Mouse (Mus musculus): ENCODE results near the gene Cebpg. TPM values are rescaled to one million over a fixed set of nuclear protein-coding genes. Genes with fewer than 3 reads are reported as not detected.

Gene Cebpg
- polyA plus RNA-seq, 1 experiment from 2014 or later = 24.2 TPM

GRCm38 (mm10) chr7:35021365-35021764 lies 35.0 kb downstream of the Cebpg start:
- ATAC-seq = no peak
- 81% methylated on average over 10 of the region's 10 CpGs for WGBS
- H3K4me3 ChIP-seq (ENCODE audit: low read depth, low read length) = no peak overlapping the region
- no peaks in the 10 kb centered on the region for H3K27me3 ChIP-seq (ENCODE audit: control insufficient read depth, insufficient read depth, low read depth, low read length)
- H3K9ac ChIP-seq (ENCODE audit: low read depth, low read length) = no peak overlapping the region
- H3K4me2 ChIP-seq (ENCODE audit: low read length) = no peak overlapping the region
- no peaks in the 10 kb centered on the region for H3K36me3 ChIP-seq (ENCODE audit: control insufficient read depth, insufficient read depth, low read length)
- H3K27ac ChIP-seq (ENCODE audit: low read length) = 0 out of 2 replicates have a peak overlapping the region, but pooled peaks have one; percentile 11
- no peaks in the 10 kb centered on the region; the same call in 1 of the 2 replicates for H3K4me1 ChIP-seq (ENCODE audit: control insufficient read depth, insufficient read depth, low read length)
- no peaks in the 10 kb centered on the region for H3K9me3 ChIP-seq (replicated peaks; ENCODE audit: control insufficient read depth, low read length, poor library complexity, severe bottlenecking)

- Histone ChIP-seq H3K4me3 (ENCODE audit: low read depth, low read length) (no peak overlapping the region), H3K27me3 (ENCODE audit: control insufficient read depth, insufficient read depth, low read depth, low read length) (no peaks in the 10 kb centered on the region), H3K36me3 (ENCODE audit: control insufficient read depth, insufficient read depth, low read length) (no peaks in the 10 kb centered on the region), H3K4me2 (ENCODE audit: low read length) (no peak overlapping the region), H3K9me3 (replicated peaks; ENCODE audit: control insufficient read depth, low read length, poor library complexity, severe bottlenecking) (no peaks in the 10 kb centered on the region), H3K27ac (ENCODE audit: low read length) (no peak overlapping the region), H3K9ac (ENCODE audit: low read depth, low read length) (no peak overlapping the region), H3K4me1 (ENCODE audit: control insufficient read depth, insufficient read depth, low read length) (peaks cover 5% of the 10 kb centered on the region; the same call in 1 of the 2 replicates)
- no peak for ATAC-seq
- 78% methylated on average over 2 of the region's 2 CpGs for WGBS
Observed at GRCm38 (mm10) chr7:35015252-35015651, 41.1 kb downstream of the Cebpg start.

GRCm38 (mm10) chr7:35013228-35013627 lies 43.1 kb downstream of the Cebpg start:
- ATAC-seq = no peak
- Histone ChIP-seq H3K27ac (ENCODE audit: low read length) (no peak overlapping the region), H3K4me1 (ENCODE audit: control insufficient read depth, insufficient read depth, low read length) (peaks cover 5% of the 10 kb centered on the region; the same call in 1 of the 2 replicates), H3K9me3 (replicated peaks; ENCODE audit: control insufficient read depth, low read length, poor library complexity, severe bottlenecking) (no peaks in the 10 kb centered on the region), H3K4me3 (ENCODE audit: low read depth, low read length) (no peak overlapping the region), H3K27me3 (ENCODE audit: control insufficient read depth, insufficient read depth, low read depth, low read length) (no peaks in the 10 kb centered on the region), H3K4me2 (ENCODE audit: low read length) (no peak overlapping the region), H3K9ac (ENCODE audit: low read depth, low read length) (no peak overlapping the region), H3K36me3 (ENCODE audit: control insufficient read depth, insufficient read depth, low read length) (no peaks in the 10 kb centered on the region)
- WGBS = 49% methylated on average over 9 of the region's 9 CpGs

GRCm38 (mm10) chr7:35006661-35007060 lies 49.7 kb downstream of the Cebpg start:
- Histone ChIP-seq H3K27ac (ENCODE audit: low read length) (no peak overlapping the region), H3K36me3 (ENCODE audit: control insufficient read depth, insufficient read depth, low read length) (no peaks in the 10 kb centered on the region), H3K27me3 (ENCODE audit: control insufficient read depth, insufficient read depth, low read depth, low read length) (no peaks in the 10 kb centered on the region), H3K9ac (ENCODE audit: low read depth, low read length) (no peak overlapping the region), H3K4me1 (ENCODE audit: control insufficient read depth, insufficient read depth, low read length) (peaks cover 4% of the 10 kb centered on the region; the same call in 1 of the 2 replicates), H3K4me2 (ENCODE audit: low read length) (no peak overlapping the region), H3K4me3 (ENCODE audit: low read depth, low read length) (no peak overlapping the region), H3K9me3 (replicated peaks; ENCODE audit: control insufficient read depth, low read length, poor library complexity, severe bottlenecking) (no peaks in the 10 kb centered on the region)
- WGBS = 77% methylated on average over 7 of the region's 7 CpGs
- ATAC-seq = no peak

GRCm38 (mm10) chr7:35003171-35003737 lies 53.1 kb downstream of the Cebpg start:
- H3K4me1 ChIP-seq (ENCODE audit: control insufficient read depth, insufficient read depth, low read length) = peaks cover 4% of the 10 kb centered on the region; the same call in 1 of the 2 replicates
- ATAC-seq = peak; percentile 34; the same call in 1 of the 2 replicates
- no peak overlapping the region for H3K9ac ChIP-seq (ENCODE audit: low read depth, low read length)
- no peaks in the 10 kb centered on the region for H3K36me3 ChIP-seq (ENCODE audit: control insufficient read depth, insufficient read depth, low read length)
- no peak overlapping the region for H3K27ac ChIP-seq (ENCODE audit: low read length)
- H3K4me3 ChIP-seq (ENCODE audit: low read depth, low read length) = no peak overlapping the region
- H3K9me3 ChIP-seq (replicated peaks; ENCODE audit: control insufficient read depth, low read length, poor library complexity, severe bottlenecking) = no peaks in the 10 kb centered on the region
- no peaks in the 10 kb centered on the region for H3K27me3 ChIP-seq (ENCODE audit: control insufficient read depth, insufficient read depth, low read depth, low read length)
- H3K4me2 ChIP-seq (ENCODE audit: low read length) = no peak overlapping the region
- WGBS = 48% methylated on average over 7 of the region's 7 CpGs

GRCm38 (mm10) chr7:35000839-35001238 lies 55.5 kb downstream of the Cebpg start:
- ATAC-seq = no peak
- Histone ChIP-seq H3K27ac (ENCODE audit: low read length) (no peak overlapping the region), H3K4me2 (ENCODE audit: low read length) (no peak overlapping the region), H3K36me3 (ENCODE audit: control insufficient read depth, insufficient read depth, low read length) (no peaks in the 10 kb centered on the region), H3K9ac (ENCODE audit: low read depth, low read length) (no peak overlapping the region), H3K4me1 (ENCODE audit: control insufficient read depth, insufficient read depth, low read length) (peaks cover 4% of the 10 kb centered on the region; the same call in 1 of the 2 replicates), H3K27me3 (ENCODE audit: control insufficient read depth, insufficient read depth, low read depth, low read length) (no peaks in the 10 kb centered on the region), H3K9me3 (replicated peaks; ENCODE audit: control insufficient read depth, low read length, poor library complexity, severe bottlenecking) (no peaks in the 10 kb centered on the region), H3K4me3 (ENCODE audit: low read depth, low read length) (no peak overlapping the region)
- 37% methylated on average over 6 of the region's 6 CpGs for WGBS

Small RNA genes within 50 kb of the gene (microRNA-seq; reads per million reads assigned to microRNA genes)
- not detected for gene Gm25033

Other genes with a start within 250 kb of the Cebpg start
- 12.7 and 15.3 TPM in 2 replicates for gene Chst8, start 243.9 kb downstream of the Cebpg start, polyA plus RNA-seq (2015; fragmentation: Nextera tagmentation; extraction: Ambion mirVana)
- gene Pepd, start 144.2 kb downstream of the Cebpg start, polyA plus RNA-seq (2015; fragmentation: Nextera tagmentation; extraction: Ambion mirVana) = 62.7 and 68.6 TPM in 2 replicates
- 0.33 and 0.51 TPM in 2 replicates for gene Cebpa, start 62.7 kb upstream of the Cebpg start, polyA plus RNA-seq (2015; fragmentation: Nextera tagmentation; extraction: Ambion mirVana)
- gene Slc7a10, start 129.8 kb upstream of the Cebpg start, polyA plus RNA-seq (2015; fragmentation: Nextera tagmentation; extraction: Ambion mirVana) = 9.8 and 21.0 TPM in 2 replicates
- gene Lrp3, start 158.9 kb upstream of the Cebpg start, polyA plus RNA-seq (2015; fragmentation: Nextera tagmentation; extraction: Ambion mirVana) = 23.9 and 25.6 TPM in 2 replicates

Data from midbrain, embryonic 16.5 days (tissue).